Mouse (Mus musculus): ENCODE results near the gene Tmem234. TPM values are rescaled to one million over a fixed set of nuclear protein-coding genes. Genes with fewer than 3 reads are reported as not detected.

Gene Tmem234
- total and polyA plus RNA-seq, 3 experiments: 104 to 207 (median 155) TPM

DNA sequence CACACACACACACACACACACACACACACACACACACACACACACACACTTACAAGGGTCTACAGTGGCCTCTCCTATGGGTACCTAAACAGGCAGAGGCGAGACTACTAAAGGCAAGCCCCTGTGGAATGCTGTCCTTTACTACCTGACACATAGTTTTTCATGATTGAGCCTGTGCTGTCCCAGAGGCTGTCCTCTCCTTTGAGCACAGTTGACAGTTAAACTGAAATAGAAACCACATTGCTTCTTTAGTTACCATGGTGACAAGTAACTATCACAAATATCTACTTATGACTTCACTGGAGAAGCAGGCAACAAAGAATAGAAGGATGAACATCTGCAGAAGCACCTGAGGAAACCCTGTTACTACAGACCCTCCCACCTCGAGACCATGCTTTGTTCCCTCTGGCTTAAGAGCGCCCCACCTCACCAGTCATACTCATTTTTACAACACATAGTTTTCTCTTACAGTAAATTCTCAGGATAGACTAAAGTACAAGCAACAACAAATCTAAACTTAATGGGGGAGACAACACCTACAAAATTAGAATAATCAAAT is 61.9 kb downstream of the Tmem234 start:
- H3K27me3 ChIP-seq (ENCODE audit: insufficient read depth, low read length): no peaks in the 10 kb centered on the region
- H3K4me3 ChIP-seq (ENCODE audit: low read depth, low read length): no peak overlapping the region
- ATAC-seq (ENCODE audit: extremely low read depth, insufficient number of reproducible peaks, low FRiP score, poor library complexity, severe bottlenecking) (no peak), DNase-seq (ENCODE audit: low spot score) (no peak)
- H3K4me1 ChIP-seq (ENCODE audit: insufficient read depth, low read depth, low read length): peaks cover 8% of the 10 kb centered on the region
- H3K36me3 ChIP-seq (replicated peaks): peaks cover 78% of the 10 kb centered on the region
- H3K9me3 ChIP-seq (replicated peaks): no peaks in the 10 kb centered on the region
- TF ChIP-seq TAL1 (conservative IDR thresholded peaks at IDR 0.05; ENCODE audit: low read depth, low read length): no peak
- no peak for TF ChIP-seq POLR2AphosphoS5 (IDR thresholded peaks at IDR 0.05; ENCODE audit: insufficient replicate concordance, low read depth, low read length)
- TF ChIP-seq GATA2 (IDR thresholded peaks at IDR 0.05; ENCODE audit: borderline replicate concordance, low read depth, low read length): no peak
- no peak for TF ChIP-seq CTCF (IDR thresholded peaks at IDR 0.05; ENCODE audit: low read depth, low read length)
- TF ChIP-seq GATA1 (IDR thresholded peaks at IDR 0.05; ENCODE audit: borderline replicate concordance, low read length): no peak

DNA sequence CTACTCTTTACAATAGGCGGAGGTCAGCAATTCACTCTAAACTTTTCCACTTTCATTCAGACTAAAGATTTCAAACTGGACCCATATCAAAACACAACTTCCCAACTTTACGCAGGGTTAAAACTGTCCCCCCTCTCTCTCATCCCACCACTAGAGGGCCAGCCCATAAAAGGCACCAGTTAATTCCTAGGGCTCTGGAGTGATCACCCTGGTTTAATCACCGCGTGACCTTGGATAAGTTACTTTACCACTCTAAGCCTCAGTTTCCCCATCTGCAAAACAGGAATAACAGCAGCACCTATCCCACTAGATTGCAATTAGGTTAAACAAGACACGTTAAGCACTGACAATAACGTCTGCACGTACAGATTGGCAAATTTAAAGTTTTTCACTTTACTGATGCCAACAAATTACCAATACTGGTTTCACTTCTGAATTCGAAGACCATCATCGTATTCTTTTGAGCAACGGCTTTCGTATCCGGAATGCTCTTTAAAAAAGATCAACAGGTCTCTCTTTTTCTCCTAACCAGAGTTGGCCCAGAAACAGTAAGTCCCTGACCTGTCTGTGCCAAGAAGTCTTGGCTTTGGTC is 71.1 kb downstream of the Tmem234 start:
- H3K36me3 ChIP-seq (replicated peaks): peaks cover 36% of the 10 kb centered on the region
- peaks cover 23% of the 10 kb centered on the region for H3K4me1 ChIP-seq (ENCODE audit: insufficient read depth, low read depth, low read length)
- TF ChIP-seq TAL1 (conservative IDR thresholded peaks at IDR 0.05; ENCODE audit: low read depth, low read length): no peak
- TF ChIP-seq GATA2 (IDR thresholded peaks at IDR 0.05; ENCODE audit: borderline replicate concordance, low read depth, low read length): no peak
- peak; percentile 75 for TF ChIP-seq CTCF (IDR thresholded peaks at IDR 0.05; ENCODE audit: low read depth, low read length)
- ATAC-seq (ENCODE audit: extremely low read depth, insufficient number of reproducible peaks, low FRiP score, poor library complexity, severe bottlenecking) (peak; percentile 57), DNase-seq (ENCODE audit: low spot score) (peak; percentile 67)
- no peaks in the 10 kb centered on the region for H3K27me3 ChIP-seq (ENCODE audit: insufficient read depth, low read length)
- peak overlapping the region; percentile 96 for H3K4me3 ChIP-seq (ENCODE audit: low read depth, low read length)
- no peaks in the 10 kb centered on the region for H3K9me3 ChIP-seq (replicated peaks)

DNA sequence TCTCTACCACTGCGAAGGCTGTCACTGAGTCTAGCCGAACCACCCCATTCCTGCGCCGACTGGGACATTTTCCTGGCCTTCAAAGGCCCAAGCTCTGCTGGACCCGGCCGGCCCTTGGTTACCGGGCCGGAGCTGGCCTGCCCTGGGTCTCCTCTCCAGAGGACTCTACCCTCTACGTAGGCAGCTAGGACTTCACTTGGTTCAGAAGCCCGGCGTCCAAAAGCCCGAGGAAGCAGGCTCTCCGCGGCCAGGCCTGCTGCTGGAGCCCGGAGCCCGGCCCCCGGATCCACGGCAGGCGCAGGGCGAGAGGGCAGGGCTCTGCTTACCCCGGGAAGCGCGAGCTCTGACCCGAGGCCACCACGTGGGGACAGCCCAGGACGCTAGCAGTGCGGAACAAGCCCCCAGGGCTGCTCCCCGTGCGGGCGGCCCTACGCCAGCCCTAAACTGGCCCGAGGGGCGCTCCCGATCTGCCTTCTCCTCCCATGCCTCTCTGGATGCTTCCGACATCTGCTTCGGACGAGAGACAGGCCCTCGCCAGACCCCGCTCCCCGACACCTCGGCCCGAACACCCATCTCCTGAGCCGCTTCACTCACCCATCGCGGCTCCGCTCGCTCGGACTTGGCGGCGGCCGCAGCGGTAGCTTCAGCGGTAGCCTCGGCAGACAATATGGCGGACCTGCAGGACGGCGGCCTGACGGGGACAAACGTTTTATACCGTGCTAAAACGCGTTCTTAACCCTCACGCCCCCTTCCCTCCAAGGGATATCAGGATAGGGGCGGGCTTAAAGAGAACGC is 71.8 kb downstream of the Tmem234 start, which contains the start of gene Kpna6:
Gene Kpna6 (minus strand): TSS at position 685 of the 795 bp plus-strand sequence.
- peaks cover 23% of the 10 kb centered on the region for H3K4me1 ChIP-seq (ENCODE audit: insufficient read depth, low read depth, low read length)
- H3K27me3 ChIP-seq (ENCODE audit: insufficient read depth, low read length): no peaks in the 10 kb centered on the region
- no peaks in the 10 kb centered on the region for H3K9me3 ChIP-seq (replicated peaks)
- DNase-seq (ENCODE audit: low spot score) (peak; percentile 70), ATAC-seq (ENCODE audit: extremely low read depth, insufficient number of reproducible peaks, low FRiP score, poor library complexity, severe bottlenecking) (peak; percentile 65)
- TF ChIP-seq GATA1 (IDR thresholded peaks at IDR 0.05; ENCODE audit: borderline replicate concordance, low read length) (no peak), CTCF (IDR thresholded peaks at IDR 0.05; ENCODE audit: low read depth, low read length) (no peak), GATA2 (IDR thresholded peaks at IDR 0.05; ENCODE audit: borderline replicate concordance, low read depth, low read length) (no peak), TAL1 (conservative IDR thresholded peaks at IDR 0.05; ENCODE audit: low read depth, low read length) (no peak), POLR2AphosphoS5 (IDR thresholded peaks at IDR 0.05; ENCODE audit: insufficient replicate concordance, low read depth, low read length) (no peak)
- peak within 1 kb of the TSS; percentile 96 for H3K4me3 ChIP-seq (ENCODE audit: low read depth, low read length)
- peaks cover 40% of the 10 kb centered on the region for H3K36me3 ChIP-seq (replicated peaks)

DNA sequence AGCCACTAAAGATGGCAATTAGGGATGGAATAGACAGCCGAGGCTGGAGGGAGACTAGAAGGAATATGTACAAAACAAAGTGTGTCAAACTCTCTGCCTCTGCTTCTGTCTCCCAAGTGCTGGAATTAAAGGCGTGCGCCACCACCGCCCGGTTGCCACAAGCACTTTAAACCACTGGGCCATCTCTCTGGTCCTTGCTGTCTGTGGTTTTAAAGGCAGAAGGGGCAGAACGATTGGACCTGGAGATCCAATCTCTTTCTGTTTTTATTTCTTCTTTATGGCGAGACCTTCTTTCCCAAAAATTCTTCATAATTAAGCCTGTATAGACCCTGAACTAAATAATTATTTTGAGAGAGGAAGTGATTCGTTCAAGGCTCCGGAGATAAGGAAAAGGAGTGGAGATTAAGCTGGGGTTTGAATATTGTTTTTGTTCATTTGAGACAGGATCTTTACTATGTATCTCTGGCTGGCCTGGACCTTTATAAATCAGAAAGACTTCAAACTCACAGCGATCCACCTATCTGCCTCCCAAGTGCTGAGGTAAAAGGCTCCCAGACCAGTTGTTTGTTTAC is 72.5 kb downstream of the Tmem234 start:
- peak overlapping the region; percentile 96 for H3K4me3 ChIP-seq (ENCODE audit: low read depth, low read length)
- H3K36me3 ChIP-seq (replicated peaks): peaks cover 44% of the 10 kb centered on the region
- H3K4me1 ChIP-seq (ENCODE audit: insufficient read depth, low read depth, low read length): peaks cover 23% of the 10 kb centered on the region
- H3K9me3 ChIP-seq (replicated peaks): no peaks in the 10 kb centered on the region
- TF ChIP-seq TAL1 (conservative IDR thresholded peaks at IDR 0.05; ENCODE audit: low read depth, low read length): no peak
- peak; percentile 6 for DNase-seq (ENCODE audit: low spot score)
- no peaks in the 10 kb centered on the region for H3K27me3 ChIP-seq (ENCODE audit: insufficient read depth, low read length)
- no peak for ATAC-seq (ENCODE audit: extremely low read depth, insufficient number of reproducible peaks, low FRiP score, poor library complexity, severe bottlenecking)

Other genes starting within 250 kb of the Tmem234 start
- gene Zbtb8a, start 222.6 kb upstream of the Tmem234 start, total RNA-seq (2014; fragmentation: Nextera tagmentation): not detected in 2 replicates
- gene Zbtb8a, start 222.6 kb upstream of the Tmem234 start, total RNA-seq (2017): 0.64 and 0.87 TPM in 2 replicates
- gene Zbtb8a, start 222.6 kb upstream of the Tmem234 start, polyA plus RNA-seq (2012): 0.14 and 0.17 TPM in 2 replicates
- gene Zbtb8b, start 159.8 kb upstream of the Tmem234 start, total RNA-seq (2014; fragmentation: Nextera tagmentation): not detected in 2 replicates
- 0.06 and 0.16 TPM in 2 replicates for gene Zbtb8b, start 159.8 kb upstream of the Tmem234 start, total RNA-seq (2017)
- gene Zbtb8b, start 159.8 kb upstream of the Tmem234 start, polyA plus RNA-seq (2012): not detected in 2 replicates
- 25.0 and 91.3 TPM in 2 replicates for gene Bsdc1, start 139.1 kb upstream of the Tmem234 start, total RNA-seq (2014; fragmentation: Nextera tagmentation)
- 28.4 and 29.1 TPM in 2 replicates for gene Bsdc1, start 139.1 kb upstream of the Tmem234 start, total RNA-seq (2017)
- gene Bsdc1, start 139.1 kb upstream of the Tmem234 start, polyA plus RNA-seq (2012): 25.7 and 34.8 TPM in 2 replicates
- gene Tssk3, start 109.6 kb upstream of the Tmem234 start, total RNA-seq (2014; fragmentation: Nextera tagmentation): not detected in 2 replicates
- gene Tssk3, start 109.6 kb upstream of the Tmem234 start, total RNA-seq (2017): 0.38 TPM in 1 of 2 replicates, not detected in the other
- not detected in 2 replicates for gene Tssk3, start 109.6 kb upstream of the Tmem234 start, polyA plus RNA-seq (2012)
- not detected in 2 replicates for gene Fam229a, start 109.5 kb upstream of the Tmem234 start, total RNA-seq (2014; fragmentation: Nextera tagmentation)
- not detected in 2 replicates for gene Fam229a, start 109.5 kb upstream of the Tmem234 start, total RNA-seq (2017)
- gene Fam229a, start 109.5 kb upstream of the Tmem234 start, polyA plus RNA-seq (2012): 0.31 TPM in 1 of 2 replicates, not detected in the other
- 14.5 and 18.7 TPM in 2 replicates for gene Marcksl1, start 87.1 kb upstream of the Tmem234 start, total RNA-seq (2014; fragmentation: Nextera tagmentation)
- 13.4 and 13.6 TPM in 2 replicates for gene Marcksl1, start 87.1 kb upstream of the Tmem234 start, total RNA-seq (2017)
- 38.9 and 47.0 TPM in 2 replicates for gene Marcksl1, start 87.1 kb upstream of the Tmem234 start, polyA plus RNA-seq (2012)
- 79.8 and 86.5 TPM in 2 replicates for gene Hdac1, start 58.0 kb upstream of the Tmem234 start, total RNA-seq (2014; fragmentation: Nextera tagmentation)
- 64.5 and 76.7 TPM in 2 replicates for gene Hdac1, start 58.0 kb upstream of the Tmem234 start, total RNA-seq (2017)
- gene Hdac1, start 58.0 kb upstream of the Tmem234 start, polyA plus RNA-seq (2012): 53.7 and 63.6 TPM in 2 replicates
- 3.5 TPM in 1 of 2 replicates, not detected in the other for gene Lck, start 27.0 kb upstream of the Tmem234 start, total RNA-seq (2014; fragmentation: Nextera tagmentation)
- 1.7 and 2.1 TPM in 2 replicates for gene Lck, start 27.0 kb upstream of the Tmem234 start, total RNA-seq (2017)
- 1.3 and 1.8 TPM in 2 replicates for gene Lck, start 27.0 kb upstream of the Tmem234 start, polyA plus RNA-seq (2012)
- not detected in 2 replicates for gene Fam167b, start 22.1 kb upstream of the Tmem234 start, total RNA-seq (2014; fragmentation: Nextera tagmentation)
- not detected in 2 replicates for gene Fam167b, start 22.1 kb upstream of the Tmem234 start, total RNA-seq (2017)
- not detected in 2 replicates for gene Fam167b, start 22.1 kb upstream of the Tmem234 start, polyA plus RNA-seq (2012)
- 152 and 159 TPM in 2 replicates for gene Eif3i, start within 50 bp of the Tmem234 start, total RNA-seq (2014; fragmentation: Nextera tagmentation)
- gene Eif3i, start within 50 bp of the Tmem234 start, total RNA-seq (2017): 241 and 272 TPM in 2 replicates
- 130 and 133 TPM in 2 replicates for gene Eif3i, start within 50 bp of the Tmem234 start, polyA plus RNA-seq (2012)
- 1.7 TPM in 1 of 2 replicates, not detected in the other for gene Dcdc2b, start 13.6 kb downstream of the Tmem234 start, total RNA-seq (2014; fragmentation: Nextera tagmentation)
- gene Dcdc2b, start 13.6 kb downstream of the Tmem234 start, total RNA-seq (2017): 0.33 TPM in 1 of 2 replicates, not detected in the other
- 0.25 TPM in 1 of 2 replicates, not detected in the other for gene Dcdc2b, start 13.6 kb downstream of the Tmem234 start, polyA plus RNA-seq (2012)
- 23.6 and 24.4 TPM in 2 replicates for gene Iqcc, start 18.4 kb downstream of the Tmem234 start, total RNA-seq (2014; fragmentation: Nextera tagmentation)
- gene Iqcc, start 18.4 kb downstream of the Tmem234 start, total RNA-seq (2017): 35.0 and 36.7 TPM in 2 replicates
- gene Iqcc, start 18.4 kb downstream of the Tmem234 start, polyA plus RNA-seq (2012): 7.0 and 8.8 TPM in 2 replicates
- 1.1 TPM in 1 of 2 replicates, not detected in the other for gene Ccdc28b, start 23.3 kb downstream of the Tmem234 start, total RNA-seq (2014; fragmentation: Nextera tagmentation)
- 20.7 and 23.8 TPM in 2 replicates for gene Ccdc28b, start 23.3 kb downstream of the Tmem234 start, total RNA-seq (2017)
- 4.8 and 4.9 TPM in 2 replicates for gene Ccdc28b, start 23.3 kb downstream of the Tmem234 start, polyA plus RNA-seq (2012)
- gene Txlna, start 40.4 kb downstream of the Tmem234 start, total RNA-seq (2014; fragmentation: Nextera tagmentation): 35.5 and 39.7 TPM in 2 replicates
- gene Txlna, start 40.4 kb downstream of the Tmem234 start, total RNA-seq (2017): 73.5 and 79.6 TPM in 2 replicates
- gene Txlna, start 40.4 kb downstream of the Tmem234 start, polyA plus RNA-seq (2012): 57.1 and 62.5 TPM in 2 replicates
- gene Kpna6, start 72.1 kb downstream of the Tmem234 start, total RNA-seq (2014; fragmentation: Nextera tagmentation): 54.7 and 57.9 TPM in 2 replicates
- 21.0 and 23.1 TPM in 2 replicates for gene Kpna6, start 72.1 kb downstream of the Tmem234 start, total RNA-seq (2017)
- gene Kpna6, start 72.1 kb downstream of the Tmem234 start, polyA plus RNA-seq (2012): 19.9 and 21.0 TPM in 2 replicates
- 18.3 and 24.8 TPM in 2 replicates for gene Tmem39b, start 96.2 kb downstream of the Tmem234 start, total RNA-seq (2014; fragmentation: Nextera tagmentation)
- gene Tmem39b, start 96.2 kb downstream of the Tmem234 start, total RNA-seq (2017): 2.1 and 3.9 TPM in 2 replicates
- gene Tmem39b, start 96.2 kb downstream of the Tmem234 start, polyA plus RNA-seq (2012): 31.1 and 34.3 TPM in 2 replicates
- 133 and 137 TPM in 2 replicates for gene Khdrbs1, start 141.6 kb downstream of the Tmem234 start, total RNA-seq (2014; fragmentation: Nextera tagmentation)
- 72.6 and 87.2 TPM in 2 replicates for gene Khdrbs1, start 141.6 kb downstream of the Tmem234 start, total RNA-seq (2017)
- gene Khdrbs1, start 141.6 kb downstream of the Tmem234 start, polyA plus RNA-seq (2012): 260 and 353 TPM in 2 replicates
- 712 and 801 TPM in 2 replicates for gene Ptp4a2, start 210.6 kb downstream of the Tmem234 start, total RNA-seq (2014; fragmentation: Nextera tagmentation)
- 371 and 464 TPM in 2 replicates for gene Ptp4a2, start 210.6 kb downstream of the Tmem234 start, total RNA-seq (2017)
- gene Ptp4a2, start 210.6 kb downstream of the Tmem234 start, polyA plus RNA-seq (2012): 37.5 and 45.6 TPM in 2 replicates

Data from G1E (cell line).